Mouse (Mus musculus): ENCODE data around the gene Gm42674. TPM values are rescaled to one million over a fixed set of nuclear protein-coding genes. Genes with fewer than 3 reads are reported as not detected.

The Gm42674 gene
- polyA plus RNA-seq, 1 experiment from 2014 or later = not detected

DNA sequence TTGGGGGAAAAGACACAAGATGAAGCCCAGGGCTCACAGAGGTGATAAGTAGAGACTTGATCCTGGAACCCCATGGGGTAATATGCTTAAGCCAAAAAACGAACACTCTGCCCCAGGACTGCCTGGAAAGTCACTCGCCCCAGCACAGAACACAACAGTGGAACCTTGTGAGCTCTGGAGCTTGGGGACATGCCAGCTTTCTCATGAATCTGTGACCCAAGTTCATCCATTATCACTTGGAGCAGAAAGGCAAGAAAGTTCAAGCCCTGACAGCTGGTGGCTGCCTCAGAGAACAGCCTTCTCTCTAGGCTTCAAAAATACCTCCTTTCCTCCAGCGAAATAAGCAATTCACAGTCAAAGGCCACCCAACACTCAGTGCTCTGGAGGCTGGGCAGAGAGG lies 2.3 kb upstream of the Gm42674 start:
- no peak for ATAC-seq (ENCODE audit: low read depth)
- Histone ChIP-seq H3K4me3 (replicated peaks) (no peak overlapping the region), H3K36me3 (no peaks in the 10 kb centered on the region), H3K9me3 (replicated peaks) (no peaks in the 10 kb centered on the region), H3K9ac (no peak overlapping the region), H3K27me3 (no peaks in the 10 kb centered on the region), H3K27ac (no peak overlapping the region), H3K4me1 (replicated peaks) (peaks cover 5% of the 10 kb centered on the region), H3K4me2 (no peak overlapping the region)
- no peak for DNase-seq
- 66% methylated on average over 3 of the region's 3 CpGs for WGBS (ENCODE audit: insufficient replicate concordance)

DNA sequence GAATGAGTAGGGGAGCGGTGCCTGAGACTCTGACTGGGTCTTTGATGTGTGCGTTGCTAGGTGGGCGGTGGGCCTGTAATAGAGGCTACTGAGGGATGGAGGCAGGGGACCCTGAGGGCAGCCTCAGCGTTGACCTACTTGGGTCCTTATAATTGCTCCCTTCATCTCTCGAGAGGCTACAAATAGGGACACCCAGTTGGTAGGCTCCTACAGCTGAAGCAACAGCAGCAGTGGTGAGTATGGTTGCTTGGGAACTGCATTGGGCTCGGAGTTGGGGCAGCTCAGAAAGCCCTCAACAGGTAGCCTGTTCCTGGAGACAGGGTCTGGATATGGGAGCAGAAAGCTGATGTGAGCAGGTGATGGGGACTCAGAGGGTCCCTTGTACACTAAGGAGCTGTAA lies 1.7 kb upstream of the Gm42674 start:
- no peak for ATAC-seq (ENCODE audit: low read depth)

DNA sequence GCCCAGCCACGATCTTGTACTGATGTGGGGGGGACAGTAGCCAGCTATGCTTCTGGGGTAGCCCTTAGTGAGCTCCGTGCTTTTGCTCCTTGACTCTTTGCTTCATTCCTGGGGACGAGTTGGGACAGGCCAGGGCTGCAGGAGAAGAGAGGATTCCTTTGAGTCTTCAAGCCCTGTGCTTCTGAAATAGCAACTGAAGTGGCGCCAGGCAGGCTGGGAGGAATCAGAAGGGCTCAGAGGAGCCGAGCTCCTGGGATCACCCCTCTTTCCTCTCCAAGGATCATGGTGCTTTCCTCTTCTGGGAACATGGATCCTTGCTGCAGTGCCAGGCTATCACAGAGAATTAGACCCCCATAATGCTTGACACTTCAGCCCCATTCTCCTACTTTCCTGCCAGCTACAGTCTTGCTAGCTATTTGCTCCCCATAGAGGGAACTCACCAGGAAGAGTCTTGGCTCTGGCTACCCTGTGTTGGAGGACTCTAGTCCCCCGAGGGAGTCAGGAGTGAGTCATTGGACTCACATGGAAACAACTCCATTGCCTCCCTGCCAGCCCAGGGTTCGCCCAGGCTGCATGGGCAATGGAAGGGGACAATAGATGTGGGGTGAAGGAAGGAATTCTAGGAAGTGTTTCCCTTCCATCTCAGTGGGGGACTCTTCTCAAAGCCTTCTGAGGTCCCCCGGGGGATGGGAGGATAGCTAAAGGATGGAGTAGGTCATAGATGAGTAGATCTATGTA lies 1.1 kb upstream of the Gm42674 start:
- no peaks in the 10 kb centered on the region for H3K9me3 ChIP-seq (replicated peaks)
- peaks cover 8% of the 10 kb centered on the region for H3K4me1 ChIP-seq (replicated peaks)
- no peak overlapping the region for H3K9ac ChIP-seq
- H3K36me3 ChIP-seq = no peaks in the 10 kb centered on the region
- H3K4me3 ChIP-seq (replicated peaks) = no peak overlapping the region
- no peak overlapping the region for H3K4me2 ChIP-seq
- no peaks in the 10 kb centered on the region for H3K27me3 ChIP-seq
- WGBS (ENCODE audit: insufficient replicate concordance) = 57% methylated on average over 8 of the region's 8 CpGs
- no peak overlapping the region for H3K27ac ChIP-seq
- ATAC-seq (ENCODE audit: low read depth) (no peak), DNase-seq (no peak)

More for the DNA sequence above, 1.7 kb upstream of the Gm42674 start:
- Histone ChIP-seq H3K4me2 (no peak overlapping the region), H3K4me1 (replicated peaks) (peaks cover 8% of the 10 kb centered on the region), H3K9me3 (replicated peaks) (no peaks in the 10 kb centered on the region), H3K27ac (no peak overlapping the region), H3K27me3 (no peaks in the 10 kb centered on the region), H3K4me3 (replicated peaks) (no peak overlapping the region), H3K36me3 (no peaks in the 10 kb centered on the region), H3K9ac (no peak overlapping the region)
- 63% methylated on average over 6 of the region's 6 CpGs for WGBS (ENCODE audit: insufficient replicate concordance)
- no peak for DNase-seq

DNA sequence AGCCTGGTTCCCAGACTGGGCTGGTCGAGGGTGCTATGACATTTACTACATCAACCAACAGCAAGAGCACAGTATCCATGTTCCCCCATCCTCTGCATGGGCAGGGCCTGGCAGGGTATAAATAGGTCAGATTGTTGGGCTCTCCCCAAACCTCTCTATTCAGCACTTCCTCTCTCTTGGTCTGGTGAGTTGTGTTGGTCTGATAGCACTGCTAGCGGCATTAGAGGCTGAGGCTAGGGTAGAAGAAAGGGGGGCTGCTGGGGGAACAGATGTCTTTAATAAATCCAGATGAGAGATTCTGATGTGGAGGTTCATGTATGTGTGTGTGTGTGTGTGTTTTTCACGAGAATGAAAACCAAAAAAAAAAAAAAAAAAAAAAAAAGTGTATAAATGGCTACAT lies 1.9 kb downstream of the Gm42674 start, which contains the start of gene S100a4:
Gene S100a4, plus strand, starts transcription at position 149 of the 400 bp plus-strand sequence.
- no peak within 1 kb of the TSS for H3K4me2 ChIP-seq
- no peaks in the 10 kb centered on the region for H3K27me3 ChIP-seq
- H3K4me3 ChIP-seq (replicated peaks) = no peak within 1 kb of the TSS
- no peak within 1 kb of the TSS for H3K9ac ChIP-seq
- H3K36me3 ChIP-seq = no peaks in the 10 kb centered on the region
- ATAC-seq (ENCODE audit: low read depth) (0 out of 2 replicates have a peak, but pooled peaks have one; percentile 29), DNase-seq (no peak)
- WGBS (ENCODE audit: insufficient replicate concordance) = 19% methylated on average over 3 of the region's 3 CpGs
- no peaks in the 10 kb centered on the region for H3K9me3 ChIP-seq (replicated peaks)
- peaks cover 8% of the 10 kb centered on the region for H3K4me1 ChIP-seq (replicated peaks)
- H3K27ac ChIP-seq = no peak within 1 kb of the TSS

- Histone ChIP-seq H3K9ac (no peak overlapping the region), H3K9me3 (replicated peaks) (no peaks in the 10 kb centered on the region), H3K27ac (no peak overlapping the region), H3K4me2 (no peak overlapping the region), H3K36me3 (no peaks in the 10 kb centered on the region), H3K27me3 (no peaks in the 10 kb centered on the region), H3K4me1 (replicated peaks) (peaks cover 8% of the 10 kb centered on the region), H3K4me3 (replicated peaks) (no peak overlapping the region)
- WGBS (ENCODE audit: insufficient replicate concordance) = 51% methylated on average over 4 of the region's 4 CpGs
- no peak for DNase-seq
- no peak for ATAC-seq (ENCODE audit: low read depth)
These were observed 2.7 kb downstream of the Gm42674 start for GRCm38 (mm10) chr3:90604416-90604815.

- H3K36me3 ChIP-seq = no peaks in the 10 kb centered on the region
- H3K4me3 ChIP-seq (replicated peaks) = no peak overlapping the region
- H3K9ac ChIP-seq = no peak overlapping the region
- H3K27me3 ChIP-seq = no peaks in the 10 kb centered on the region
- H3K9me3 ChIP-seq (replicated peaks) = no peaks in the 10 kb centered on the region
- no peak overlapping the region for H3K27ac ChIP-seq
- no peak overlapping the region for H3K4me2 ChIP-seq
- DNase-seq (no peak), ATAC-seq (ENCODE audit: low read depth) (no peak)
- H3K4me1 ChIP-seq (replicated peaks) = peaks cover 8% of the 10 kb centered on the region
- 34% methylated on average over 3 of the region's 3 CpGs for WGBS (ENCODE audit: insufficient replicate concordance)
These were observed 3.3 kb downstream of the Gm42674 start for GRCm38 (mm10) chr3:90605049-90605448.

- Histone ChIP-seq H3K4me1 (replicated peaks) (peaks cover 8% of the 10 kb centered on the region), H3K27ac (no peak overlapping the region), H3K9ac (no peak overlapping the region), H3K4me2 (no peak overlapping the region), H3K9me3 (replicated peaks) (no peaks in the 10 kb centered on the region), H3K4me3 (replicated peaks) (no peak overlapping the region), H3K27me3 (no peaks in the 10 kb centered on the region), H3K36me3 (no peaks in the 10 kb centered on the region)
- no peak for ATAC-seq (ENCODE audit: low read depth)
- WGBS (ENCODE audit: insufficient replicate concordance) = 62% methylated on average over 2 of the region's 2 CpGs
- DNase-seq = no peak
These were observed 4.0 kb downstream of the Gm42674 start for GRCm38 (mm10) chr3:90605736-90606135.

DNA sequence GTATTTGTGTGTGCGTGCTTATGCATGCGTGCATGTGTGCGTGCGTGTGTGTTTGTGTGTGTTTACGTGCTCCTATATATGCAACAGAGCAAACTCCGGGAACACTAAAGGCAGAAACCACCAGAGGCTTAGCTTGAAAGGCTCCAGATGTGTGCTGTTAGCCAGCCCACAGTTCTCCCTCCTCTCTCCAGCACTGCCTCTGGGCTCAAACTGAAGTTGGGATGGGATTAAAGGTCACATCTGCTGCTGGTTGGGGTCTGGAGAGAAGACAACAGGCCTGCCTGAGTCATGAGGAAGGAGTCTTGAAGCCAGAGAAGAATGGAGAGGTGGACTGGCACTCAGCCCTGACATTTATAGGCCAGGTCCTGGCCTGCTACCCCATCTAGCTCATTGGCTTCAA lies 4.5 kb downstream of the Gm42674 start:
- 68% methylated on average over 6 of the region's 6 CpGs for WGBS (ENCODE audit: insufficient replicate concordance)
- no peak overlapping the region for H3K27ac ChIP-seq
- no peaks in the 10 kb centered on the region for H3K36me3 ChIP-seq
- DNase-seq (no peak), ATAC-seq (ENCODE audit: low read depth) (no peak)
- no peak overlapping the region for H3K9ac ChIP-seq
- H3K27me3 ChIP-seq = no peaks in the 10 kb centered on the region
- H3K4me1 ChIP-seq (replicated peaks) = peaks cover 8% of the 10 kb centered on the region
- no peak overlapping the region for H3K4me2 ChIP-seq
- H3K4me3 ChIP-seq (replicated peaks) = no peak overlapping the region
- no peaks in the 10 kb centered on the region for H3K9me3 ChIP-seq (replicated peaks)

DNA sequence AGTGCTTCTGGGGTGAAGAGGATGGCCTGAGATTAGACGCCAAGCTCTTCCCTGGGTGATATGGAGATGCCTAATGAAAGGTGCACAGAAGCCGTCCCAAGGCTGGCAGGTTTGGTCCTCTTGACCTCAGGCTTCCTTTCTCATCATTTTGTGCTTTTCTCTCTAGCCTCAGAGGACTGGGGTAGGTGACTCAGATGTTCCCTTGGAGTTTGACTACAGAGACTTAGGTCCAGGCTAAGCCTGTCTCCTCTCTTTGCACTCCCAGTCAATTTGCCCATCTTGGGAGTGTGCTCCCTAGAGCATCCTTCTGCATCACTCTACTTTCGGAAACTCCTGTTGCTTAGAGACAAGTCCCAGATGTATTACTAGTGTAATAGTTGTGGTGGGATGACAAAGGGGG lies 5.7 kb downstream of the Gm42674 start:
- WGBS (ENCODE audit: insufficient replicate concordance) = 70% methylated on average over 3 of the region's 3 CpGs
- H3K9me3 ChIP-seq (replicated peaks) = no peaks in the 10 kb centered on the region

GRCm38 (mm10) chr3:90608223-90608622 lies 6.5 kb downstream of the Gm42674 start, which contains the start of gene S100a5:
TSS of gene S100a5 (plus strand) at chr3:90608523.
- Histone ChIP-seq H3K9me3 (replicated peaks) (no peaks in the 10 kb centered on the region), H3K4me1 (replicated peaks) (peaks cover 15% of the 10 kb centered on the region), H3K9ac (no peak within 1 kb of the TSS), H3K36me3 (no peaks in the 10 kb centered on the region), H3K4me2 (no peak within 1 kb of the TSS), H3K4me3 (replicated peaks) (no peak within 1 kb of the TSS), H3K27me3 (peaks cover 3% of the 10 kb centered on the region; the same call in 1 of the 2 replicates), H3K27ac (no peak within 1 kb of the TSS)
- DNase-seq = no peak
- 35% methylated on average over 3 of the region's 3 CpGs for WGBS (ENCODE audit: insufficient replicate concordance)
- ATAC-seq (ENCODE audit: low read depth) = no peak

More for the DNA sequence above, 5.7 kb downstream of the Gm42674 start:
- Histone ChIP-seq H3K9ac (no peak overlapping the region), H3K4me2 (no peak overlapping the region), H3K27ac (no peak overlapping the region), H3K4me3 (replicated peaks) (no peak overlapping the region), H3K36me3 (no peaks in the 10 kb centered on the region), H3K4me1 (replicated peaks) (peaks cover 8% of the 10 kb centered on the region), H3K27me3 (no peaks in the 10 kb centered on the region)
- DNase-seq (no peak), ATAC-seq (ENCODE audit: low read depth) (no peak)

DNA sequence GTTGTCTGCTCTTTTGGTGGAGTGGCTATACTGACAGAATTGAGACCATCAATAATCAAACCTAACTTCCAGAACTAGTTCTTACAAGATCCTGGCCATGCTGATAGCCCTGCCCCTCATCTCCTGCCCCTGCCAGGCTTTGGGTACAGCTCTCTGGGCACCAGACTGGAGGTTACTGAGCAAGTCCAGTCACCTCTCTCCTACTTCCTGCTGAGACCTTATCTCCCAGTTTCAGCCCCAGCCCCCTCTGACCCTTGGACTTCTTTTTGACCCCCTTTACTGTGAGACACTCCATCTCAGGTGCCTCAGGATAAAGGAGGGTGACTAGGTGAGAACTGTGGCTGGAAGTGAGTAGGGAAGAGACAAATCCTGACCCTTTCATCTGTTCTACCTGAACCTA lies 7.4 kb downstream of the Gm42674 start:
- peaks cover 11% of the 10 kb centered on the region; the same call in 1 of the 2 replicates for H3K27me3 ChIP-seq
- no peak overlapping the region for H3K4me2 ChIP-seq
- H3K9me3 ChIP-seq (replicated peaks) = no peaks in the 10 kb centered on the region
- H3K36me3 ChIP-seq = no peaks in the 10 kb centered on the region
- H3K9ac ChIP-seq = no peak overlapping the region
- peaks cover 14% of the 10 kb centered on the region for H3K4me1 ChIP-seq (replicated peaks)
- ATAC-seq (ENCODE audit: low read depth) (no peak), DNase-seq (no peak)
- no peak overlapping the region for H3K4me3 ChIP-seq (replicated peaks)
- H3K27ac ChIP-seq = no peak overlapping the region

DNA sequence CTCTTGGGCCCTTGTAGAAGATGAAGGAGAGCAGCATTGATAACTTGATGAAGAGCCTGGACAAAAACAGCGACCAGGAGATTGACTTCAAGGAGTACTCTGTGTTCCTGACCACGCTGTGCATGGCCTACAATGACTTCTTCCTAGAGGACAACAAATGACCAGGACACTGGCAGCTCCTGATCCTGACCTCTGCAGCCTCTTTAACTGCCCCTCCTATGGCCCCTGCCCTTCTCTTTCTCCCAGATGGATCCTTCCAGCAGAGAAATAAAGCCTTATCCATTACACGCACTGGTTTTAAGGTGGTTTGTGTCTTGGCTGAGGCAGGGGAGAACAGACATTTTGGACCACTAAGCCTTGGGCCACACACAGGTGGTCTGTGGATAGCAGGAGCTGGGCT lies 9.8 kb downstream of the Gm42674 start:
- no peak overlapping the region for H3K4me2 ChIP-seq
- WGBS (ENCODE audit: insufficient replicate concordance) = 65% methylated on average over 3 of the region's 3 CpGs
- H3K27ac ChIP-seq = no peak overlapping the region
- ATAC-seq (ENCODE audit: low read depth) (no peak), DNase-seq (no peak)
- no peak overlapping the region for H3K4me3 ChIP-seq (replicated peaks)
- H3K27me3 ChIP-seq = peaks cover 11% of the 10 kb centered on the region; the same call in 1 of the 2 replicates
- no peak overlapping the region for H3K9ac ChIP-seq
- H3K4me1 ChIP-seq (replicated peaks) = peaks cover 8% of the 10 kb centered on the region
- no peaks in the 10 kb centered on the region for H3K36me3 ChIP-seq
- H3K9me3 ChIP-seq (replicated peaks) = no peaks in the 10 kb centered on the region
